Mouse (Mus musculus) bone marrow macrophage, adult 2 months (primary cell): ENCODE data around the gene Gm21981.

Experiments
- CTCF ChIP-seq: IDR thresholded peaks from 2 replicates; pipeline ENCODE4 v1.5.1; 2012; ENCODE audit warnings: low read depth, mild to moderate bottlenecking, low read length, moderate library complexity
- POLR2A ChIP-seq: IDR thresholded peaks from 2 replicates; pipeline ENCODE4 v1.6.1; 2012; ENCODE audit warnings: mild to moderate bottlenecking, low read depth, low read length, borderline replicate concordance

DNA sequence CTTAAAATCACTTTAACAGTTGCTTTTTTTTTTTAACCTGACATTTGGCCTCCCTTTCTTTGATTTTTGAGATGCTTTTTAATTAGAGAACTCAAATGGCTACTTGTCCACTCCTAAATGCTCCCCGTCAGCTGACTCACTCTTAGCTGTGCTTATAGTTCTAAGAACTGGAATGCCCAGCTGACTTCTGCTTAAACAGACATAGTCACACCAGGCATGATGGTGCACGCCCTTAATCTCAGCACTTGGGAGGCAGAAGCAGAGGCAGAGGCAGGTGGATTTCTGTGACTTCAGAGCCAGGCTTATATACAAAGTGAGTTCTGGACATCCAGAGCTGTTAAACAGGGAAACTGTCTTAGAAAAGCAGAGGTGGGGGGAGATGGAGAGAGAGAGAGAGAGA lies 42.3 kb downstream of the Gm21981 start:
- no peak for TF ChIP-seq CTCF
- no peak for TF ChIP-seq POLR2A
